Mouse (Mus musculus): ENCODE data around the gene Fastkd1. TPM values are rescaled to one million over a fixed set of nuclear protein-coding genes. Genes with fewer than 3 reads are reported as not detected.
"Not testable (repeated sequence)": the region's sequence is repeated elsewhere in the genome, so short reads cannot be mapped to it uniquely, and the experiment has no call there.

Gene Fastkd1
- polyA plus RNA-seq, 2 experiments from 2014 or later = 8.4 to 10.6 TPM

DNA sequence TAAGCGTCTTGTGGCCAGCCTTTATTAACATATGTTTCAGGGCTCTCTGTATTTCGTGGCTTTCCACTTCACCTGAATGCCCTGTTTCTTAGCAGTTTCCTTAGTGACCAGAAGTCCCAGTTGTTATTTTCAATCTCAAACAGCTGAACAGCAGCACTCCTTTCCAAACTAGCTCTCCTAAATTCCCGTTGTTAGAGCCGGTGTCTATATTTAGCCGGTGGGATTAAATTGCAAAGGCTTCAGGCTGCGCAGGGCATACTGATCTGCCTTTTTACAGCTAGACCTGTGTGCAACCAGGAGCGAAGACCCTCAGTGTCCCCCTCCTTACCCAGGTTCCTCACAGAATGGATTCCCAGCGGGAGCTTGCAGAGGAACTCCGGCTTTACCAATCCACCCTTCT, 43.5 kb downstream of the Fastkd1 start, which contains the start of gene Klhl41:
Klhl41 (plus strand) TSS at position 268 of the 400 bp plus-strand sequence.
- ATAC-seq = no peak

DNA sequence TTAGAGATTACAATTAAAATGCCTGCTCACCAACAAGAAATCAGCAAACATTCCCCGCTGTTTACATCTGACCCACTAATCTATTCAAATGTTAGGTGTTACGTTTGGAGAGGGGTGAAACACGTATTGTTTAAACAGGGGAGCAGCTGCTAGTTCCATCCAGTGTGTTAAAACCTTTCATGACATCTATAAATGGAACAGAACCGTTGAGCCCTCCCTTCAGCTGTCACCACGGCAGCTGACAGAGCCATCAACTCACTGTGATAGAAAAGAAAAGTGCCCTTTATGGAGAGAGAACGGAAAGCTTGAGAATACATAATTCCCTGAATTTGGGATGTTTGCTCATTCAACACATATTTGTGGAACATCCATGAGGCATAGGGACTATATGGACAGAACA, 44.9 kb downstream of the Fastkd1 start:
- no peak for ATAC-seq

DNA sequence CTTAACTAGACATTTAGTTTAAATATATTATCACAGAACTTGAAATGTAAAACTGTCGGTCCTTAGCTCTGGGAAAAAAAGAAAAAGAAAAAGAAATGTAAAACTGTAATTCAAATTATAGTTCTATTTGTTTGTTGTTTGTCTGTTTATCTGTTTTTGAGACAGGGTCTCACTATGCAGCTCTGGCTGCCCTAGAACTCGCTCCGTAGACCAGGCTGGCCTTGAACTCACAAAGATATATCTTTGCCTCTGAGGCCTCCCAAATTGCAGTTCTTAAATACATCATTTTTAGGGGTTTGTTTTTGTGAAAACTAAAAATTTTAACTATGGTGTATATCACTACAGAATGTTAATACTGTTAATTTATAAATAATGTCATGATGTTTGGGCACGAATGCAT, 45.7 kb downstream of the Fastkd1 start:
- no peak for ATAC-seq

DNA sequence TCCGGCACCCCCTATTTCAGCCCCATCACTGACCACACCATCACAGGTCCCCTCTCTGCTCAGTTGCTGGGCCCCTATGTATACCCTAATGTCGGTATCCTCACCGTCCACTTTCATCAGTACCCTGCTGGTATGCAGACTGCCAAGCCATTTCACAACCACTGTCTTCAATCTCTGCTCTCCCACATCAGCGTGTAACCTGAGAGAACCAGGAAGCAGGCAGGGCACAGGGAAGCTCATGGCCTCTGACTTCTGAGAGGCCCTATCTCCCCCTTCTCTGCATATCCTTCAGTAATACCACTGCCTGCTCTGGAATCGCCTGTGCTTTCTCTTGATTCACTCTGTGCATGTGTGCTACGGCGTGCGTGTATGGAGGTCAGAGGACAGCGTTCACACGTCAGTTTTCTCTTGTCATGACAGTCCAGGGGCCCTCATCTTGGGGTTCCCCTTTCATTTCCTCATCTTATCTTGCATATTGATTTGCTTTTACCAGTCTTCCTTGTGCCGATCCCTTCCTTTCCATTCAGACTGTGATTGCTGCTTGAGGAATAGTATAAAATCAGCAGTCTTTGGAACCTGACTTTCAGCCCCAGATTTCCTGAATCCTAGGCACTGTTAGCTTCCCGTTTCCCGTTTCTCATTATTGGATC, 49.4 kb downstream of the Fastkd1 start:
- no peak for ATAC-seq

DNA sequence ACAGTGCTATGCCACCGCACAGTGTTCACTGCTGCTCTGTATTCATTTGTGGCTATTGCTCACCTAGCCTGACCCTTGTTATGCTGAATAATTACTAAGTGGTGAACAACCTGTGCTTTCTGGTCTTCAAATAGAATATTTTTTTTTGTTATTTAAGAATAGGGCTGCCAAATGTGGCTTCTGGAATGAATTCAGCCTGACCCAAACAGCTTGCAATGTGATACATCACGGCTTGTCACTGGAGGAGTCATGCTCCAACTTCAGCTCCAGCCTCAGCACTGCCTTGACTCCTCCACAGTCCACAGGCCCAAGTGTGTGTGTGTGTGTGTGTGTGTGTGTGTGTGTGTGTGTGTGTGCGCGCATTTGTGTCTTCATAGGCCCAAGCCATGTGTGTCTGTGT, 54.0 kb downstream of the Fastkd1 start:
- ATAC-seq = no peak

DNA sequence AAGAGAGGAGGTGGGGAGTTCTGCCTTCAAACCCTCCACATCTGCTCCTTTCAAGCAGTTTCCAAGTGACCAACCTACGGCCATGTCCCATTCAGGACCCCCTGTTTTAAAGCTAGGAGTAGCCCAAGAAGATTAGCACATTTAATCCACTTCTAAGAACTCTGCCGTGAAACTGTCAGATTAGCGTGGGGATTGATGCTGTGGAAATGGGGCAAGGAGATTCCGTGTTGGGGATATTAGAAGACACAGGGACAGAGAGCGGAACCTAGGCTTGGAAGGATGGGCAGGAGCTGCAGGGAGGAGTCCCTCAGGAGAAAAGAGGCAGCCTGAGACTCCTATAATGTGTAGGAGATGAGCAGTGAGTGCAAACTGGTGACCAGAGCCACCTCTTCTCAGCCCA, 63.6 kb downstream of the Fastkd1 start:
- no peak for ATAC-seq

DNA sequence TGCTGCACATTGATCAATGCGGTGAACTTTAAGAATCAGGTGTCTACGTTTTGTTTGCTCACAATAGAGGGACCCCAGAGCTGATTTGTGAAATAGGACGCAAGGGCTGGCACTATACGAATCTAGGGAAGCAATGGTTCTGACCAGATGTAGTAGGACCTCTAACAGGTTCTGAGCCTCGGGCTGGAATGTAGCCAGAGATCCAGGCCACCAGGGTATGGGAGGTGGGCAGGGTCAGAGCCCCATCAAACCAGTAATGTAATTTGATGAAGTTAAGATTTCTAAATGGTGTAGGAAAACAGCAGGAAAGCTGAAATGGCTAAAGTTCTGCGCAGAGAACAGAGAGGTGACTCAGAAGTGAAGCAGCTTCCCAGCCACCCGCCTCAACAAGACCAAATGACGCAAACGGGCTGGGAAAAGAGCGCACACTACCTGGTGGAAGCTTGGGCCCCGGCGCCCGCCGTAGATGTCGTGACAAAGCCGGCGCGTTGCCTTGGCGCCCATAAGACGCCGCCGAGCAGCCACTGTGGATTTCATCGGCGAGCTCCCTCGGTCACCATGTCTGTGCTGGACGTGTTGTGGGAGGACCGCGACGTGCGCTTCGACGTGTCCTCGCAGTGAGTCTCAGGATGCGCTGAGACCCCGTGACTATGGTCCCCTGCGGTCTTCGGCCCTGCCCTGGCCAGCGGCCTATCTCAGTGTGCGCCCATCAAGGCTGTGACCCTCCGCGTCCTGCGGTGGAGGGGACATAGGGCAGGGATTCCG, 66.4 kb downstream of the Fastkd1 start, which contains the start of gene Bbs5:
Bbs5 (plus strand) TSS at position 446 of the 765 bp plus-strand sequence.
- ATAC-seq = peak; percentile 40

DNA sequence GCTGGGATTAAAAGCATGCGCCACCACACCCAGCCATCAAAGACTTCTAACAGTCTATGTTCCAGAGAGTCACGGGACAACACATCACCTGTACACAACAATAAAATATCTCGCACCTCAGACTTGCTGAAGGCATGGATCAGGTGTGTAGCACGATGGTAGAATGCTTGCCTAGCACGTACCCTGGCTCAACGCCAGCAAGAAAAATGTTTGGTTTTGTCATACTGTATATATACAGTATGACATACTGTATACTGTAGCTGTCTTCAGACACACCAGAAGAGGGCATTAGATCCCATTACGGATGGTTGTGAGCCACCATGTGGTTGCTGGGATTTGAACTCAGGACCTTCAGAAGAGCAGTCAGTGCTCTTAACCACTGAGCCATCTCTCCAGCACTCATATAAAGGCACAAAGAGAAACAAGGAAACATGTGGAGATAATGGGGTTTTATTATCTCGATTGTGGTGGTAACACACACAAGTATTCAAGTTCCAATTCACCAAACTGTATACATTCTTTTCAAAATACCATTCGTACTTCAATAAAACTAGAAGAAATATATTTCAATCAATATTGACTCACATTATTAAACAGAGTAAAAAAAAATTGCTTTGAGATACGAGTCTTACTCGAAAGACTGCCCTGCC, 68.2 kb downstream of the Fastkd1 start:
- ATAC-seq = no peak

DNA sequence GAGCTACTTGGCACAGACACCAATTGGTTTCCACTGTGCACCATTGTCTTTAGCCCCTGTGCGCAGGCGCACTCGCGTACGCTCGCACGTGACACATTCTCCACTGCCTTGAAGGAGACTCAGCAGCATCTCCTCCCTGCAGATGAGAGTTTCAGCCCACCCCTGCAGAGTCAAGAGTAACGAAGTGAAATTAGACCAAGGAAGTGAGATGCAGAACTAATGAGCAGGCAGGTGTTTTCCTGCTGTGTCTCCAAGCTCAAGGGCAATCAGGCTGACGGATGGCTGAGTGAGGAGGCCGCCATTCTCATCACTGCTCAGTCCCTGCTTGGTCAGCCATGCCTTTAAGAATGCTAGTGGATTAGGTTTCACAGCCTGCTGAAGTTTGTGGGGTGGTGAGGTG, 73.2 kb downstream of the Fastkd1 start:
- ATAC-seq = no peak

DNA sequence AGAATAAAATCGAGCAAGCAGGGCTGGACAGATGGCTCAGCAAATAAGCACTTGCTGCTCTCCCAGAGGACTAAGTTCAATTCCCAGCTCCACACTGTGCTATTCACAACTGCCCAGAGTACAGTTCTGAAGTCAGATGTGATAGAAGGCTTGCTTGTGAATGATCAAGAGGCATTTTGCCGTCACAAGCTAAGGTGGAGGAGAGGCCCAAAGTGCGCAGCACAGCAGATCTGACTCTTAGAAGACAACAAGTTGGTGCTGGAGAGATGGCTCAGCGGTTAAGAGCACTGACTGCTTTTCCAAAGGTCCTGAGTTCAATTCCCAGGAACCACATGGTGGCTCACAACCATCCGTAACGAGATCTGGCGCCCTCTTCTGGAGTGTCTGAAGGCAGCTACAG, 75.3 kb downstream of the Fastkd1 start:
- ATAC-seq = not testable (repeated sequence)

Other genes with a start within 250 kb of the Fastkd1 start
- under 1 TPM in 1 of 2 experiments, not detected in 1; 0.44 TPM for gene Lrp2, start 127.5 kb downstream of the Fastkd1 start, polyA plus RNA-seq (2017; shearing (Covaris generic))
- gene Bbs5, start 66.3 kb downstream of the Fastkd1 start, polyA plus RNA-seq (2017; shearing (Covaris generic)) = under 1 TPM; 0.62 to 0.70 TPM
- not detected for gene Klhl41, start 43.4 kb downstream of the Fastkd1 start, polyA plus RNA-seq (2017; shearing (Covaris generic))
- gene Ppig, start 9.0 kb upstream of the Fastkd1 start, polyA plus RNA-seq (2017; shearing (Covaris generic)) = 100 to 1,000 TPM; 176 to 203 TPM
- 1 to 10 TPM; 3.8 to 4.7 TPM for gene Ccdc173, start 76.1 kb upstream of the Fastkd1 start, polyA plus RNA-seq (2017; shearing (Covaris generic))
- 10 to 100 TPM; 44.8 to 47.8 TPM for gene Phospho2, start 76.1 kb upstream of the Fastkd1 start, polyA plus RNA-seq (2017; shearing (Covaris generic))
- gene Klhl23, start 108.4 kb upstream of the Fastkd1 start, polyA plus RNA-seq (2017; shearing (Covaris generic)) = under 1 TPM in 1 of 2 experiments, not detected in 1; 0.34 TPM
- 100 to 1,000 TPM; 313 to 322 TPM for gene Ssb, start 148.0 kb upstream of the Fastkd1 start, polyA plus RNA-seq (2017; shearing (Covaris generic))
- gene Mettl5, start 172.1 kb upstream of the Fastkd1 start, polyA plus RNA-seq (2017; shearing (Covaris generic)) = 10 to 100 TPM; 57.9 to 63.0 TPM
- gene Ubr3, start 183.7 kb upstream of the Fastkd1 start, polyA plus RNA-seq (2017; shearing (Covaris generic)) = 10 to 100 TPM; 13.1 to 16.7 TPM

Data from activated CD4-positive, CD25-positive, alpha-beta regulatory T cell, adult 4 months (primary cell).